Mouse (Mus musculus): Measurements from ENCODE around the gene Srsf5.

Srsf5 gene

GRCm38 (mm10) chr12:80998528-80999221 is 53.4 kb downstream of the Srsf5 start:
- DNase-seq (ENCODE audit: low read depth) = no peak

Data from 416B (cell line).